Mouse (Mus musculus) kidney, adult 9 months (tissue): ENCODE results near the gene Rps5.
"Not testable (repeated sequence)": the region's sequence is repeated elsewhere in the genome, so short reads cannot be mapped to it uniquely, and the experiment has no call there.

Experiments used
- DNase-seq: peaks from one replicate; pipeline ENCODE4 v3.0.0; 2022

Gene Rps5

DNA sequence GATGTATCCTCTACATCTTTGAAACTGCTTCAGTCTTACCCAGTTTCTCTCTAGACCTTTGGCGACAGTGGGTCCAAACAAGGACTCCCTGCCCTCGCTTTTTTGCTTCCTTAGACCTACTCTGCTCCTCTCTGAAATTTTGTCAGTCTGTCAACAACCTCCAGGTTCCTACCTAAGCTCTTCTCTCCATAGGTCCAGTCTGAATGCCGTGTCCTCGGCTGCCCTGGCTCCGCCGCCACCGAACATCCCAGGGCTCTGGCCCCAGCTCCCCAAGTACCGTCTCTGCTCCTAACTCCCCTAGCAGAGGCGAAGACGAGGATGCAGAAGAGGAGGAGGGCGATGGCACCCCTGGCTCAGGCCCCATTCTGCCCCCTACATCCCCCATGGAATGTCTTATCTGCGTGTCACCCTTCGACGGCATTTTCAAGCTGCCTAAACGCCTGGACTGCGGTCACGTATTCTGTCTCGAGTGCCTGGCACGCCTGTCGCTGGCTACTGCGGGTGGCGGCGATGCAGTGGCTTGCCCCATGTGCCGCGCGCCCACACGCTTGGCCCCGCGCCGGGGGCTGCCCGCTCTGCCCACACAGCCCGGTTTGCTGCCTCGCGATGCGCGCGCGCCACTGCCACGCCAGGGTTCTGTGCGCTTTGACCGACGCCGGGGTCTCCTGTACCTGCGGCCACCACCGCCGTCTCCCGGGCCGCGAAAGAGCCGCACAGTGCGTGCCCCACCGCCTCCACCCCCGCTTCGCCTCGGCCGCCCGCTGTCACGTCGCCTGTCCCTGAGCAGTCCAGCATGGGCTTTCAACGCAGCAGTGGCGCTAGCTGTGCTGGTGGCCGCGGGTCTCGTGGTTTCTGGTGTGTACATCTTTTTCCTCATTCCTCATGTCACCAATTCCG lies 5.9 kb downstream of the Rps5 start:
- no peak for DNase-seq

DNA sequence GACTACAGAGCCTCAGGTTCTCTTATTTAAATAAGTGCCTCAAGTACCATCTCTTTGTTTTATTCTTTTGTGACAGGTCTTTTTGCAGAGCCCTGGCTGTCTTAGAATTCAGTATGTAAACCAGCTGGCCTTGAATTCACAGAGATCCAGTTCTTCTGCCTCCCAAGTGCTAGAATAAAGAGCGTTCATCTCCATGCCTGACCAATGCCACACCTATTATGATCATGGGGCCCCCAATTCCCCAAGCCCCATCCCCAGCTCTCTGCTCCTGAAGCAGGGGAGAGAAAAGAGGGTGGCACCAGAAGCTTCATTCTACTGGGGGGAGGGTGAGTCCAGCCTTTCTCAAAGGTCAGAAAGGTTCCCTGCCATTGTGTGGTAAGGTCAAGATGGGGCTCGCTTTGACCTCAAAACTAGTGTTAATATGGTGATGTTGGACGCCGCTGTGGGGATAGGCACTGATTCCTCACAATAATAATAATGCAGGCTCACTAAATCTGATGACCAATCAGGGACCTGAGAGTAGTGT lies 11.6 kb downstream of the Rps5 start:
- no peak for DNase-seq

DNA sequence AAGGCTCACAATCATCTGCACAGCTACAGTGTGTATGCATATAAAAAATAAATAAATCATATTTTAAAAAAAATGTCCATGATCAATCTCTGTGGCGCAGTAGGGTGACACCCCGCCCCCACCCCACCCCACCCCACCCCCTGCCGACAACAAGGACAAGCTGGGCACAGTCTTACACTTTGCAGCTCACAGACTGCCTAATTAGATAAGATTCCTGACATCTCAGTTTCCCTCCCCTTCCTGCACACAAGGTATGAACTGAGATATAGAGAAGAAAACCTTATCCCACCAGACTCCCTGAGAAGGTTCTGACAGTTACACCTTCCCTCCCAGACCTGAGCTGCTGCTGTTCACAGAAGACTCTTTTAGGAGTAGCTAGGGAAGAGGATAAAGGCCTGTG lies 12.7 kb downstream of the Rps5 start:
- DNase-seq, result no peak

DNA sequence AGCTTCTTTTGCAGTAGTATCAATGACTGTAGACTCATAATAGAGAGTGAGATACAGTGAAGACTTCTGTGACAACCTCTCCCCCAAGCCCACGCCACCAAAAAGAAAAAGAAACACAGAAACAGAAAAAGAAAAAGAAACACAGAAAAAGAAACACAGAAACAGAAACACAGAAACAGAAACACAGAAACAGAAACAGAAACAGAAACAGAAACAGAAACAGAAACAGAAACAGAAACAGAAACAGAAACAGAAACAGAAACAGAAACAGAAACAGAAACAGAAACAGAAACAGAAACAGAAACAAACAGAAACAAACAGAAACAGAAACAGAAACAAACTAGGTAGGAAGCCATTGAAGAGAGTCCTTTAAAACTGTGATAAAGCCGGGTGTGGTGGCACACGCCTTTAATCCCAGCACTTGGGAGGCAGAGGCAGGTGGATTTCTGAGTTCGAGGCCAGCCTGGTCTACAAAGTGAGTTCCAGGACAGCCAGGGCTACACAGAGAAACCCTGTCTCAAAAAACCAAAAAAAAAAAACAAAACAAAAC lies 15.2 kb downstream of the Rps5 start:
- not testable (repeated sequence) for DNase-seq

DNA sequence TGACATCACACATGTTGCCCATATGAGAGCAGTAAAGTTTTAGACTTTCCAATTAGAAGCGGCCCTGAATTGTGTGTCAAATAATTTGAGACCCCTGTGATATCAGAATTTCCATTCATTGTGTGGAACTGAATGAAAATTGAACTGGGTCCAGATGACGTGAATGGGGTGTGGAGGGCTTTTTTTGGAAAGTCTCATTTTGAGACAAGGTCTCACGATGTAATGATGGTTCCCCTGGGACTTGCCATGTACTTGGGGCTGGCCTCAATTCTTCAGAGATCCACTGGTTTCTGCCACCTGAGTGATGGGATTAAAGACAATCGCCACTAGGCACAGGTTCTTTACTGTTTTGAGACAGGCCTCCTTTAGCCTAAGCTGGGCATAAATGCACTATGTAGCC lies 18.5 kb downstream of the Rps5 start:
- no peak for DNase-seq

DNA sequence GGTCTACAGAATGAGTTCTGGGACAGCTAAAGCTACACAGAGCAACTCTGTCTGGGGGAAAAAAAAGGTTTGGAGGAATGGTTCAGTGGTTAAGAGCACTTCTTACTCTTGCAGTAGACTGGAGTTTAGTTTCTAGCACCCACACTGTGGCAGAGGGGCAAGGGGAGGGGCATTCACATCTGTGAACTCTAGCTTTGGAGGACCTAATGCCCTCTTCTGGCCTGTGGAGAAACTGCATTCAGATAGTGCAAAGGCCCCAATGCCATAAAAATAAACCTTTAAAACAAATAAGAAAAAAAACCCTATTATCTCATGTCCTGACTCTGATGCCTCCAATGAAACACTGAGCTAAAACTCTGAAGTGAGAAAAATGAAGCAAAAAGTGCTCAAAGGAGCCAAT lies 21.4 kb downstream of the Rps5 start:
- DNase-seq, result no peak

DNA sequence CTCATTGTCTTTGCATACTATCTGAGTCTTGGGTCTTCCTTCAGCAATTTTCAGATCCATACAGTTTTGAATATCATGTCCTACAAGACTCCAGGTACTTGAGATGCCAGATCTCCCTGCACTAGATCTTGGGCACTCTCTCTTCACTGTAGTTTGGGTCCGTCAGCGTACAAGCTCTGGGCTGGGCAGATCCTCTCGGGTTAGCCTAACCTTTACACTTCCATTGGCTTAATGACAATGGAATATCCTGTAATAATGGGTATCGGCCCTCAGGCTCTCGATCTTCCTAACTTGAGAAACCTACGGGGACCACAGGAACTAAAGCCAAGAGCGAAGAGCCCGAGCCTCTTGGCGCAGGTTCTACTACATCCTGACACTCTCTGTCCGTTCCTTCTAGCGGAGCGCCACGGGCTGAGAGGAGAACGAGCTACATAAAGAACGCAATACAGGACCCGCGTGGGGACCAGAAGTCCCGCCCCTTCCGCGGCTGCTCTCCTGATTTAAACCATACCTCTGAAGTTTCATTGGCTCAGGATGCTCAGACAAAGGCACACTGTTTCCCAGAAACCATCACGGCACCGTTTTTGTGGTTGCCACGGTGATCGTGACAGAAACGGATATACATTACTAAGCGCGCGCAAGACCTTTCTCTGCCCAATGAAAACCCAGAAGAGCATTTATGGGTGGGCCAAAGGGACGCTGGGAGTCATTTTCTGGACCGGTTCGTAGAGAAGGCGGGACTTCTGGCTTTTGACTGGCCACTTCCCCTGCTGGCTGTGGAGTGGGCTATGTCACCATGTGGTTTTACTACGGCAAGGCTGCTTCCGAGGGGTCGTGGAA lies 27.2 kb downstream of the Rps5 start:
- peak; percentile 97 for DNase-seq

DNA sequence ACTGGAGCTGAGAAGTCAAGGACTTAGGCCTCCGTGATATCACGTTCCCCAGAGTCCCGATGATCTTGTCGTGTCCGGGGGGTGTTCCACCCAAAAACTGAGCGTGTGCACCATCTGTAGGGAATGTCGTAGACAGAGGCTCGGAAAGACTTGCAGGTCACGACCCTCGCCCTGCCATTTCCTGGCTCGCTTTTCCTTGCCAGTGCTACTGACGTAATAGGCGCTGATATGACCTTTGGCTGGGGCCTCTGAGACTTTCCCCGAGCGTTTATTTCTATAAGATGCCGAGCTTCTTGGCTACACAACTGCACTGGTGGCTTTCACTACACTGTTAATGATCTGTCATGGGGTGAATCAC lies 27.8 kb downstream of the Rps5 start:
- DNase-seq, result no peak

DNA sequence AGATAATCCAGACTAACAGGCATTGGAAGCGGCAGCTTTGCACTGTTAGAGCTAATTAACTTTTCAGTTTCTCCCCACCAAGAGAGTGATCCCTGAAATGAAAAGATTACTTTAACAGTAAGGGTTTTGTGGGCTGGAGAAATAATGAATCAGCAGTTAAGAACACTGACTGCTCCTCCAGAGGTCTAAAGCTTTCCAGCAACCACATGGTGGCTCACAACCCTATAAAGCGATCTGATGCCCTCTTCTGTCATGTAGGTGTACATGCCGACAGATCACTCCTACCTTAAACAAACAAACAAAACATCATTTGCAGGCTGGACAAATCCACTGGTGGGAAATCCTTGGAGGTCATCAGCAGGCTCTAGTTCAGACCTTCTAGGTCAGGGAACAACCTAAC lies 32.8 kb downstream of the Rps5 start:
- DNase-seq, result no peak

DNA sequence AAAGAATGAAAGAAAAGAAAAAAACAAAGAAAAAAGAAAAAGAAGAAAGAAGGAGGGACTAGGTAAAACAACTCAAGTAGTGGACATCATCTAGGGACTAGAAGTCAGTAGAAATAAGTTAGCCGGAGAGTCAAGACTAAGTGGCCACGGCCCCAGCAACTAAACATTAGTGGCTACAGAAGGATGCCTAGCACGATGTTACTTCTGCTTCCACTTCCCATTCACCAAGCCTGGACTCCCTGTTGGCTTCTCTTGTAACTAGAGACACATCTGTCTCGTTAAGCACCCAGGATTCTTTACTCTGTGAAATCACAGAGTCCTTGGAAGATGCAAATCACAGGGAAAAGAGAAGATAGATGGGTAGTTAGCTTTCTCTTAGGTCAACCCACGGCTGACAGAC lies 35.4 kb downstream of the Rps5 start:
- DNase-seq, result no peak

DNA sequence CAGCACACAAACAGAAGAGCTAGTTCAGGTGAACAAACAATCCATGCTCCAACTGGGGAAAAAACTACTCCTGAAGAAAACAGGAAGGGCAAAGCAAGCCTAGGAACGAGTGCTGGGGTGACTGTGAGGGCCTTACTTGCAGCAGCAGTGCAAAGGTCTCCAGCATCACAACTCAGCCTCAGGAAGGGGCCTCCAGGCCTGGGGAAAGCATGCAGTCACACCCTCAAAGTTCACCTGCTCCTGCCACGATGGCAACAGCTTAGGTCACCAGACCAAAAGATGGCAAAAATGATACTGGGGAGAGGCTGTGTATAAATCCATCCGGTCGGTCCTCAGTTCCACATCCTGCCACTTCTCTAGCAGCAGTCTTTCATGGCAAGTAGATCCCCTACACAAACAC lies 36.9 kb downstream of the Rps5 start:
- DNase-seq, result no peak

DNA sequence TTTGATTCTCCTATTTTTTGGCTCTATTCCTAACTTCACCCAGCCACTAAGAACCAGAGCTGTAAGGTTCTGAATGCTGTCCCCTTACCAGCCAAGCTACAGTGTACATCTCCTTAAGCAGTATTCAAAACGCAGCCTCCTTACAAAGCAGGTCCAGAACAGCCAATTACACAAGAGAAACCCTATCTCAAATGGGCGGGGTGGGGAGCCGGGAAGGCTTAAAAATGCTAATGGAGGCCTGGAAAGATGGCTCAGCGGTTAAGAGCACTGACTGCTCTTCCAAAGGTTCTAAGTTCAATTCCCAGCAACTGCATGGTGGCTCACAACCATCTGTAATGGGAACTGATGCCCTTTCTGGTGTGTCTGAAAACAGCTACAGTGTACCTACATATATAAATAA lies 37.6 kb downstream of the Rps5 start:
- DNase-seq, result no peak

DNA sequence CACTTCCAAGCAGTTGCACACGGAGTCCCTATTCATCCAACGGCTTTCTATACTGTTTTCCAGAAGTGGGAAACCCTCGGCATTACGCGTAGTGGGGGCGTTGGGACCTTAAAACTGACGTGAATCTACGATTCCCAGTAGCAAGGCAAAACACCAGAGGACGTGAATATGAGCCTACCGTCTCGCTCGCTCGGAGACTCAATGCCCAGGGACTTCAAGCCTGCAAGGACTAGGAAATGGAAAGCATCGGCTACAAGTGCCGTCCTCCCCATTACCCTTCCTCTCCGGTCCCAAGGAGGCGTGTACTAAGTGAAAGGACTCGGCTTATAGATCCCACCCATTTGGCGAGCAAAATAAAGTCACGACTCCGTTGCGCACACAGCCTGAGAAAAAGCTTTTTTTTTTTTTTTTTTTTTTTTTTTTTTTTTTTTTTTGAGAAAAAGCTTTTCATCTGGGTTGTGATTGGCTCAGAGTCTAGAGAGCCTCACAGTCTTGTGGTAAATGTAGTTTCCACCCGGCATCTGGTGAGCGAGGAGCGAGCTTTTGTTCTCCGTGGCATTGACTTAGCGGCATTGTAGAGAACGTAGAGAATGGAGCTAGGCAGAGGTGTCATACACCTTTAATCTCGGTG lies 39.5 kb downstream of the Rps5 start:
- peak; percentile 55 for DNase-seq

DNA sequence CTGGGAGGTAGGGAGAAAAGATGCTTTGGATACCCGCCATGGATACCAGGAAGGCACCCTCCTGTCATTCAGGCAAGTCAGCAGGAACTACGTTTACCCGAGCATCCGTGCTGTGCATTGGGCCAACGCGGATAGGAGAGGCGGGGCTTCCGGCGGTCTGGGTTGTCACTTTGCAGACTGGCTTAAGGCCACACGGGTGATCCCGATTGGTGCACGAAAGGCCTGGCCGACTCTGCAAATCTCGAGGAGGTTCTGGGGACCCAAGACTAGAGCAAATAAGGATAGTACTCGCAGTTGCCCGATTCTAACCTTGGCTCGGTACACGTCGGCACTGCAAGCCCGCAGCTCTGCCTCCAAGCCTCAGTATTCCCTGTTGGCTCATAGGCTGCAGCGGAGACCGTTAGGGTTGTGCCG lies 43.6 kb downstream of the Rps5 start, which contains the start of gene Zfp324:
Gene Zfp324 (plus strand): TSS at position 161 of the 414 bp plus-strand sequence.
- peak; percentile 94 for DNase-seq

DNA sequence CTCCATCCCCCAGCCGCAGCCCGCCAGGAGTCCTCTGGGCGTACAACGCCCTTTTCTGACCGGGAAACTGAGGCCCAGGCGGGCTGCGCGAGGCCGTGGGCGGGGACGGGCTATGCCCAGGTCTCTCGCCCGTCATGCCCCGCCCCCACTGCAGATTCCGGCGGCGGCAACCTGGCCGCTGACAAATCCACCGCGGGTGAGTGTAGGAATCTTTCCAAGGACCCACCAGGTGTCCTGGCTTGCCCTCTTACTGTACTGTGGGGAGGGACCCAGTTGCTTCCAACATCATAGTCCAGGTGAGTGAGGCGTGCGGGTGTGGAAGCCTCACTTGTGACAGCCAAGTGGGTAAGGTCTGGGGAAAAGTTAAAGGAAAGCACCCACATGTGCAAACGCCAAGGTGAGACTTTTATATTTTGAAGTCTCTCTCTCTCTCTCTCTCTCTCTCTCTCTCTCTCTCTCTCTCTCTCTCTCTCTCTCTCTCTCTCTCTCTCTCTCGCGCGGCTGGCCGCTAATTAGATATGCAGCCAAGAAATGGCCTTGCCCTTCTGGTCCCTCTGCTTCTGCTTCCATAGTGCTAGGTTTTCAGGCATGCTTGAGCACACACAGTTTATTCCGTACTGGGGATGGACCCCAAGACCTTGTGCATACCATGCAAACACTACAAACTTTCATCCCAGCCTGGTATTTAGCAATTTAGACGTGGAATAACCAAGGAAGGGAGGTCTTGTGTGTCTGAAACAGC lies 44.2 kb downstream of the Rps5 start:
- peak; percentile 61 for DNase-seq

DNA sequence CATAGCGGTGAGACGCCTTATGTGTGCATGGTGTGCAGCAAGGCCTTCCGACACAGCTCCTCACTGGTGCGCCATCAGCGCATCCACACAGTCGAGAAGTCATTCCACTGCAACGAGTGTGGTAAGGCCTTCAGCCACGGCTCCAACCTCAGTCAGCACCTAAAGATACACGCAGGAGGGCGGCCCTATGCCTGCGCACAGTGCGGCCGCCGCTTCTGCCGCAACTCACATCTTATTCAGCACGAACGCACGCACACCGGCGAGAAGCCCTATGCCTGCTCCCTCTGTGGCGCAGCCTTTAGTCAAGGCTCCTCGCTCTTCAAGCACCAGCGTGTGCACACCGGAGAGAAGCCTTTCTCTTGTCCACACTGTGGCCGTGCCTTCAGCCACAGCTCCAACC lies 48.8 kb downstream of the Rps5 start:
- DNase-seq, result no peak
